Mouse (Mus musculus): ENCODE measurements around the gene Procr. TPM values are rescaled to one million over a fixed set of nuclear protein-coding genes. Genes with fewer than 3 reads are reported as not detected.

The Procr gene
- polyA plus RNA-seq (2015; fragmentation: Nextera tagmentation; extraction: Ambion mirVana): 4.1 and 4.3 TPM in 2 replicates

GRCm38 (mm10) chr2:155751014-155751786 lies at the start of gene Procr:
Gene Procr (plus strand): TSS chr2:155751117.

GRCm38 (mm10) chr2:155729158-155729645 lies 21.7 kb upstream of the Procr start, which contains the start of gene Edem2:
Gene Edem2 (minus strand): TSS chr2:155729475.

GRCm38 (mm10) chr2:155735766-155736165 lies 15.2 kb upstream of the Procr start, which contains the start of gene Gm17581:
Gene Gm17581 (minus strand): TSS chr2:155735866.

GRCm38 (mm10) chr2:155774927-155775684 lies 24.2 kb downstream of the Procr start, which contains the start of gene Mmp24:
Gene Mmp24 (plus strand): TSS chr2:155775342.

Other genes with a start within 250 kb of the Procr start
- gene Acss2, start 233.2 kb upstream of the Procr start, polyA plus RNA-seq (2015; fragmentation: Nextera tagmentation; extraction: Ambion mirVana): 25.3 and 26.6 TPM in 2 replicates
- 103 and 108 TPM in 2 replicates for gene Ggt7, start 232.9 kb upstream of the Procr start, polyA plus RNA-seq (2015; fragmentation: Nextera tagmentation; extraction: Ambion mirVana)
- gene Gss, start 158.3 kb upstream of the Procr start, polyA plus RNA-seq (2015; fragmentation: Nextera tagmentation; extraction: Ambion mirVana): 15.7 and 16.6 TPM in 2 replicates
- gene Myh7b, start 139.9 kb upstream of the Procr start, polyA plus RNA-seq (2015; fragmentation: Nextera tagmentation; extraction: Ambion mirVana): 2.9 and 4.4 TPM in 2 replicates
- 129 and 133 TPM in 2 replicates for gene Trpc4ap, start 58.7 kb upstream of the Procr start, polyA plus RNA-seq (2015; fragmentation: Nextera tagmentation; extraction: Ambion mirVana)
- gene Edem2, start 21.6 kb upstream of the Procr start, polyA plus RNA-seq (2015; fragmentation: Nextera tagmentation; extraction: Ambion mirVana): 26.5 and 30.5 TPM in 2 replicates
- gene Gm17581, start 15.3 kb upstream of the Procr start, polyA plus RNA-seq (2015; fragmentation: Nextera tagmentation; extraction: Ambion mirVana): not detected in 2 replicates
- gene Mmp24, start 24.2 kb downstream of the Procr start, polyA plus RNA-seq (2015; fragmentation: Nextera tagmentation; extraction: Ambion mirVana): 13.4 and 15.4 TPM in 2 replicates
- 62.5 and 64.9 TPM in 2 replicates for gene BC029722, start 68.3 kb downstream of the Procr start, polyA plus RNA-seq (2015; fragmentation: Nextera tagmentation; extraction: Ambion mirVana)
- gene Eif6, start 75.8 kb downstream of the Procr start, polyA plus RNA-seq (2015; fragmentation: Nextera tagmentation; extraction: Ambion mirVana): 138 and 140 TPM in 2 replicates
- 0.21 and 0.23 TPM in 2 replicates for gene Fam83c, start 83.7 kb downstream of the Procr start, polyA plus RNA-seq (2015; fragmentation: Nextera tagmentation; extraction: Ambion mirVana)
- 55.5 and 58.6 TPM in 2 replicates for gene Uqcc1, start 179.2 kb downstream of the Procr start, polyA plus RNA-seq (2015; fragmentation: Nextera tagmentation; extraction: Ambion mirVana)
- gene Gm15557, start 189.6 kb downstream of the Procr start, polyA plus RNA-seq (2015; fragmentation: Nextera tagmentation; extraction: Ambion mirVana): not detected in 2 replicates
- gene Gdf5, start 194.2 kb downstream of the Procr start, polyA plus RNA-seq (2015; fragmentation: Nextera tagmentation; extraction: Ambion mirVana): 0.62 and 0.85 TPM in 2 replicates
- 12.9 and 13.4 TPM in 2 replicates for gene Cep250, start 205.3 kb downstream of the Procr start, polyA plus RNA-seq (2015; fragmentation: Nextera tagmentation; extraction: Ambion mirVana)